Mouse (Mus musculus) myocyte (in vitro differentiated cells): ENCODE results near the gene Dbh. TPM values are rescaled to one million over a fixed set of nuclear protein-coding genes. Genes with fewer than 3 reads are reported as not detected.

ENCODE experiments used
- H3K27me3 ChIP-seq: one replicate; pipeline ENCODE4 v1.6.1; 2011; ENCODE audit not compliant: control insufficient read depth, insufficient read depth, insufficient read length
- H3K36me3 ChIP-seq: one replicate; pipeline ENCODE4 v1.6.1; 2011; ENCODE audit not compliant: control insufficient read depth, insufficient read depth
- H3K4me2 ChIP-seq: one replicate; pipeline ENCODE4 v1.6.1; 2011; ENCODE audit warnings: low read depth, control low read depth
- H3K4me3 ChIP-seq: one replicate; pipeline ENCODE4 v1.5.1; 2011; ENCODE audit warnings: mild to moderate bottlenecking, control low read depth, moderate library complexity
- H3K79me2 ChIP-seq: one replicate; pipeline ENCODE4 v1.6.1; 2011; ENCODE audit not compliant: control insufficient read depth, insufficient read depth
- H3ac ChIP-seq: one replicate; pipeline ENCODE4 v1.6.1; 2011; ENCODE audit not compliant: control insufficient read depth, insufficient read length
- CEBPB ChIP-seq: IDR thresholded peaks from 2 replicates; pipeline ENCODE4 v1.6.1; 2011; ENCODE audit warnings: mild to moderate bottlenecking, moderate library complexity; ENCODE audit not compliant: poor library complexity, insufficient read depth, severe bottlenecking
- E2F4 ChIP-seq: IDR thresholded peaks from one replicate; pipeline ENCODE4 v1.6.1; 2011; ENCODE audit warnings: mild to moderate bottlenecking, control low read depth, moderate library complexity; ENCODE audit not compliant: insufficient read depth
- MAX ChIP-seq: IDR thresholded peaks from one replicate; pipeline ENCODE4 v1.6.1; 2011; ENCODE audit warnings: low read depth, mild to moderate bottlenecking, control low read depth
- MYOD1 ChIP-seq, 3 experiments: IDR thresholded peaks; one replicate each; pipeline ENCODE4 v1.6.1; 2011; ENCODE audit warnings: control low read depth in 2 of 3, low read depth in 2 of 3, mild to moderate bottlenecking in 2 of 3, moderate library complexity in 1 of 3; ENCODE audit not compliant: insufficient read length in 2 of 3, control insufficient read depth in 1 of 3
- MYOG ChIP-seq, 3 experiments: IDR thresholded peaks; one replicate each; pipeline ENCODE4 v1.6.1; 2011; ENCODE audit warnings: control low read depth in 2 of 3, low read depth in 2 of 3, mild to moderate bottlenecking in 2 of 3; ENCODE audit not compliant: insufficient read length in 2 of 3, control insufficient read depth in 1 of 3, insufficient read depth in 1 of 3
- POLR2A ChIP-seq: IDR thresholded peaks from one replicate; pipeline ENCODE4 v1.6.1; 2011; ENCODE audit warnings: low read depth, mild to moderate bottlenecking, control low read depth, moderate library complexity; ENCODE audit not compliant: insufficient read length
- POLR2AphosphoS2 ChIP-seq: IDR thresholded peaks from one replicate; pipeline ENCODE4 v1.6.1; 2011; ENCODE audit warnings: low read depth, control low read depth; ENCODE audit not compliant: insufficient read length
- REST ChIP-seq: IDR thresholded peaks from one replicate; pipeline ENCODE4 v1.6.1; 2011; ENCODE audit warnings: mild to moderate bottlenecking, control low read depth, moderate library complexity; ENCODE audit not compliant: insufficient read depth, insufficient read length
- SRF ChIP-seq: IDR thresholded peaks from one replicate; pipeline ENCODE4 v1.6.1; 2011; ENCODE audit warnings: low read depth; ENCODE audit not compliant: control insufficient read depth, insufficient read length
- TCF12 ChIP-seq: IDR thresholded peaks from one replicate; pipeline ENCODE4 v1.6.1; 2011; ENCODE audit warnings: mild to moderate bottlenecking, control low read depth; ENCODE audit not compliant: poor library complexity, insufficient read depth, severe bottlenecking
- TCF3 ChIP-seq: IDR thresholded peaks from one replicate; pipeline ENCODE4 v1.6.1; 2011; ENCODE audit warnings: low read depth, control low read depth; ENCODE audit not compliant: insufficient read length
- USF1 ChIP-seq: IDR thresholded peaks from one replicate; pipeline ENCODE4 v1.6.1; 2011; ENCODE audit warnings: low read depth, mild to moderate bottlenecking, control low read depth, moderate library complexity
- polyA plus RNA-seq: library from polyadenylated mRNA; unstranded; fragments of >200 nt; fragmentation: generic; extraction: Trizol; gene quantifications from one replicate; pipeline ENCODE4 v1.2.1, GENCODE M21; 2012; ENCODE audit warnings: missing spikeins

Gene Dbh
- polyA plus RNA-seq, 1 experiment, result 8.2 TPM

DNA sequence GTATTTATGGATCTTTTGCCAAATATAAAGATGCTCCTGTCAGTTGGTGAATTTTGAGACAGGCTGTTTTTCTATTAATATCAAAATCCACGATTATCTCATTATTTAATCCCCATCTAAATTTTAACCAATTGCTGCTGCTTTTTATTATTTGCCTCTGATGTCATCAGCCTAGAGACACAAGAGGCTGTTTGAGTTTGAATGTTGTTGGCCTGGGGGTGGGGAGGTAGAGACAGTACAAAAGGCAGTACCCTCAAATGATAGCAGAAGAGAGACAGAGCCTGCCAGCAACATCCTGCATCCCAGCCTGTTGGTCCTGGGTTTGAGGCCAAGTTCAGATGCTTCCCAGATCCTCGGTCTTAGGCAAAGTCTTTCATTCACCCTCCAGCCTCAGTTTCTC is 9.2 kb downstream of the Dbh start:
- H3K27me3 ChIP-seq, result peaks cover 31% of the 10 kb centered on the region
- H3K4me3 ChIP-seq, result no peak overlapping the region
- no peak overlapping the region for H3K4me2 ChIP-seq
- TF ChIP-seq E2F4 (no peak), MAX (no peak), USF1 (no peak), MYOD1 (IDR thresholded peaks at IDR 0.05; ENCODE audit: control insufficient read depth in 1 of 3, insufficient read length in 2 of 3, low read depth in 2 of 3) (no peak), POLR2AphosphoS2 (no peak), MYOG (IDR thresholded peaks at IDR 0.05; ENCODE audit: control insufficient read depth in 1 of 3, insufficient read depth in 1 of 3, insufficient read length in 2 of 3, low read depth in 2 of 3) (no peak), REST (no peak), POLR2A (no peak), CEBPB (no peak)
- H3K36me3 ChIP-seq, result no peaks in the 10 kb centered on the region
- H3K79me2 ChIP-seq, result no peaks in the 10 kb centered on the region
- no peak overlapping the region for H3ac ChIP-seq

DNA sequence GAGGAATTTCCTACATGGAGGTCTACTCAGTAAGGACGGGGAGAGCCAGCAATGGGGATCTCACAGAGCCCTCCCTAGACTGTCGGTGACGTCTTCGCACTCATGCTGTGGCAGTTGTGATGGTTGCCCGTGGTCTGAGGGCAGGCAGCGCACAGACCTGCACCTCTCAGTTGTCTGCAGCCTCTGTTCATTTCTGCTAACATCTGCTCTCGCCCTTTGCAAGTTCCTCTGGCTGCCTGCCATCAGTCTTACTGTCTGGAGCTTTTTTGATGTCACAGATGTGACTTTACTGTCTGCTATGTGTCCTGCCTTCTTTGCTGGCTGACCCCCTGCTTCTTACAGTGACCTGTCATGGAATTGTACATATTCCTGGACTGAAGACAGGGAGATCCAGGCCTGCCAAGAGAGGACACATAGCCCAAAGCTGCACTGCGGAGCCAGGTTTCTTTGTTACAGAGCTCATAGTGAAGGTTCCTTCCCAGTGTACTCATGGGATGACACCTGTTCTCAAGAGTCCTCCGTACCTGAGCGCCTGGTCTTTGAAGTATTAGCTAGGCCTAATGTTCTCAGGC is 10.7 kb downstream of the Dbh start:
- TF ChIP-seq TCF3 (no peak), MYOD1 (IDR thresholded peaks at IDR 0.05; ENCODE audit: control insufficient read depth in 1 of 3, insufficient read length in 2 of 3, low read depth in 2 of 3) (peak in 2 of 3 experiments; percentile 22 to 43)
- no peaks in the 10 kb centered on the region for H3K79me2 ChIP-seq
- H3K27me3 ChIP-seq, result peaks cover 27% of the 10 kb centered on the region
- peak overlapping the region; percentile 9 for H3K4me2 ChIP-seq
- no peak overlapping the region for H3ac ChIP-seq
- H3K4me3 ChIP-seq, result no peak overlapping the region
- no peaks in the 10 kb centered on the region for H3K36me3 ChIP-seq

DNA sequence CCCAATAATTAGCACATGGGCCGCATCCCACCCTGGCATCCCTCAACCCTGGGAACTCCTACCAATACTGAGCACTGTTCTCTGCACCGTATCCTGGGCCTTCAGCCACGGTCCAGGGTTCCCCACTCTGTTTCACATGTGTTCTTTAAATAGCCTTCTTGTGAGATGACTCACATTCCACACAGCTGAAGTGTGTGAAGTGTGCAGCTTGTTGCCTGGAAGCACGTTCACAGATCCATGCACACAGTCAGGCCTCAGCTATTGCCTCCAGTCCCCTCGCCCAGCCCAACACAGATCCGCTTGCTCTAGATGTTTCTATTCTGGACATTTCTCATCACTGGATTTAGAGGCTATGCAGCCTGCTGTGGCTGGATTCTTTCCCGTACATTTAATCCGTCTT is 14.1 kb downstream of the Dbh start:
- peak in 1 of 3 experiments; percentile 40 for TF ChIP-seq MYOD1 (IDR thresholded peaks at IDR 0.05; ENCODE audit: control insufficient read depth in 1 of 3, insufficient read length in 2 of 3, low read depth in 2 of 3)
- TF ChIP-seq MYOG (IDR thresholded peaks at IDR 0.05; ENCODE audit: control insufficient read depth in 1 of 3, insufficient read depth in 1 of 3, insufficient read length in 2 of 3, low read depth in 2 of 3), result peak in 1 of 3 experiments; percentile 34
- no peak for TF ChIP-seq POLR2A
- Histone ChIP-seq H3K4me3 (no peak overlapping the region), H3ac (no peak overlapping the region), H3K27me3 (peaks cover 21% of the 10 kb centered on the region), H3K4me2 (peak overlapping the region; percentile 14), H3K36me3 (no peaks in the 10 kb centered on the region), H3K79me2 (no peaks in the 10 kb centered on the region)

- Histone ChIP-seq H3K27me3 (peaks cover 21% of the 10 kb centered on the region), H3K36me3 (no peaks in the 10 kb centered on the region), H3K79me2 (no peaks in the 10 kb centered on the region), H3ac (no peak overlapping the region), H3K4me3 (no peak overlapping the region), H3K4me2 (no peak overlapping the region)
- TF ChIP-seq REST (no peak), E2F4 (no peak), SRF (no peak), TCF3 (no peak), MYOG (IDR thresholded peaks at IDR 0.05; ENCODE audit: control insufficient read depth in 1 of 3, insufficient read depth in 1 of 3, insufficient read length in 2 of 3, low read depth in 2 of 3) (no peak), TCF12 (no peak), CEBPB (no peak), POLR2AphosphoS2 (no peak), USF1 (no peak), MYOD1 (IDR thresholded peaks at IDR 0.05; ENCODE audit: control insufficient read depth in 1 of 3, insufficient read length in 2 of 3, low read depth in 2 of 3) (no peak), POLR2A (no peak), MAX (no peak)
These were observed 16.9 kb downstream of the Dbh start for GRCm38 (mm10) chr2:27181907-27182306.

- peaks cover 12% of the 10 kb centered on the region for H3K27me3 ChIP-seq
- H3K79me2 ChIP-seq, result no peaks in the 10 kb centered on the region
- no peak overlapping the region for H3K4me3 ChIP-seq
- H3ac ChIP-seq, result no peak overlapping the region
- TF ChIP-seq REST, result no peak
- no peak for TF ChIP-seq CEBPB
- TF ChIP-seq SRF, result no peak
- no peak for TF ChIP-seq MYOG (IDR thresholded peaks at IDR 0.05; ENCODE audit: control insufficient read depth in 1 of 3, insufficient read depth in 1 of 3, insufficient read length in 2 of 3, low read depth in 2 of 3)
- TF ChIP-seq E2F4, result no peak
- TF ChIP-seq MYOD1 (IDR thresholded peaks at IDR 0.05; ENCODE audit: control insufficient read depth in 1 of 3, insufficient read length in 2 of 3, low read depth in 2 of 3), result no peak
- no peak for TF ChIP-seq MAX
- TF ChIP-seq TCF3, result no peak
- no peak for TF ChIP-seq POLR2A
- no peak for TF ChIP-seq TCF12
- no peak for TF ChIP-seq POLR2AphosphoS2
- no peak for TF ChIP-seq USF1
- peak overlapping the region; percentile 45 for H3K4me2 ChIP-seq
- no peaks in the 10 kb centered on the region for H3K36me3 ChIP-seq
These were observed 18.7 kb downstream of the Dbh start for GRCm38 (mm10) chr2:27183734-27184133.
